Mouse (Mus musculus): ENCODE results near the gene D930048N14Rik.

GRCm38 (mm10) chr11:51652889-51653418, 2.2 kb downstream of the D930048N14Rik start:
- TF ChIP-seq JUN (IDR thresholded peaks at IDR 0.05; ENCODE audit: insufficient read depth, low read depth, low read length) (no peak), CTCF (conservative IDR thresholded peaks at IDR 0.05 in 1 of 2, IDR thresholded peaks at IDR 0.05 in 1 of 2; ENCODE audit: low read depth in 2 of 2, low read length in 2 of 2) (peak in 1 of 2 experiments; percentile 34; a peak in 2 of 4 replicates), MEF2A (IDR thresholded peaks at IDR 0.05; ENCODE audit: borderline replicate concordance, low read depth, low read length) (no peak), ZMIZ1 (IDR thresholded peaks at IDR 0.05; ENCODE audit: low read depth, low read length) (no peak), TCF12 (IDR thresholded peaks at IDR 0.05; ENCODE audit: low read depth, low read length) (no peak)
